Mouse (Mus musculus): ENCODE measurements at regions not wholly inside any gene's neighbourhood (a gene's known extent, or its start where the extent isn't known, plus 50 kb on each side); places are given as distances from the start of the nearest gene placed in this dataset.
"Not testable (repeated sequence)": the region's sequence is repeated elsewhere in the genome, so short reads cannot be mapped to it uniquely, and the experiment has no call there.

DNA sequence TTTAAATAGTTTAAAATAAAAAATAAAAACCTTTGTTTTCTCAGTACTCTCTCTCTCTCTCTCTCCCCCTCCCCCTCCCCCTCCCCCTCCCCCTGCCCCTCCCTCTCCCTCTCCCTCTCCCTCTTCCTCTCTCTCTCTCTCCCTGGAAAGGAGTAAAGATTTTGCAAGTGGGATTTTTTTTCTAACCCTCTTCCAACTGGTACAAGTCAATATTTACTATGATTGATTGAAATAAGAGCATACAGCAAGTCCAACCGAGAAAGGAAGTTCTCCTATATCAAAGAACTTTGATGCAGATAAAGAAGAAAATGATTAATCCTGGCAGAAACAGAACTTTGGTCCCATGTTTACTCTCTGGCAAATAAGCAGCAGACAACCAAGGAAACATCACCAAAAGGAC lies 89.0 kb upstream of the Reln start:
- no peak for DNase-seq (ENCODE audit: low read depth)

DNA sequence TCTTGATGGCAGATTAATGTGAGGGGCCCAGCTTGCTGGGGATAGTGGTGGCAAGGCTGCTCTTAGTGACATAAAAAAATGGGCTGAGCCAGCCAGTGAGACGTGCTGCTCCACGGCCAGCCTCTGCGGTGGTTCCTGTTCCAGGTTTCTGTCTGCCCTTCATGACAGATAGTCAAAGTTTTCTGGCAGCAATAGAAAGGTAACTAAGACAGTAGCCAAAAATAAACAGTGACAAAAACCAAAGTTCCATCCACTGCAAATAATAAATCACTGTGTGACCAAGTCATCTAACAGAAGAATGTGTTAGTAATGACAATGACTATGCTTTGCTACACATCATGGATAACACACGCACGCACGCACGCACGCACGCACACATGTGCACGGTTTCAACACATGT lies 87.2 kb upstream of the Reln start:
- DNase-seq (ENCODE audit: low read depth) = no peak

DNA sequence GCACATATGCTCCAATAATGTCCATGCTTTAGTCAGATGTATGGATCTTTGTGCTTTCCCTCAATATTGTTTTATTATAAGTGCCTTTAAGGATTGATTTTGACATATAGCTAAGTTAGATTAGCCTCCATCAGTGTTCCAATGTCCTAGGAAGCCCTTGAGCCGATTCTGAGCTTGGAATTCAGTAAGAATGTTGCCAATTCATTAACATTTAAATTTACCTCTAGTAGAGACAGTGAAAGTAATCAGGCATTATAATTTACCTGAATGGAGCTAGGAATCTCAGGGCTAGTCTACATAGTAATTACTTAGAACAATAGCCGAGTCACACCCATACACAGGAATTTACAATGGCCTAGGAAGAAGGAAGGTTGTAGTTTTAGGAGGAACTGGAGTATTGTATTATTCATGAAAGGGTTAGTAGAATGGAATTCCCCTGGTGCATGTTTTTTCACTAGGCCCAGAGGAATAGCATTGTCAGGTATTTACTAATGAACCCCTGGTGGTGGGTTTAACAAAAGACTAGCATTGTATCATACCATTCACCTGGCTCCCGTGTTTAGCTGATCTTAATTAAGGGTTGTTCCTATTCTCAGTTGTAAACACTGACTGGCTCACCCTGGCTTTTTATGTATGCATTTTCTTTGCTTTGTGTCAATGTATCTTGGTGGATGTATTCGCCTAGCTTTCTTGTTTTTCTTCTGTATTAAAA lies 81.4 kb upstream of the Reln start:
- not testable (repeated sequence) for DNase-seq (ENCODE audit: low read depth)

DNA sequence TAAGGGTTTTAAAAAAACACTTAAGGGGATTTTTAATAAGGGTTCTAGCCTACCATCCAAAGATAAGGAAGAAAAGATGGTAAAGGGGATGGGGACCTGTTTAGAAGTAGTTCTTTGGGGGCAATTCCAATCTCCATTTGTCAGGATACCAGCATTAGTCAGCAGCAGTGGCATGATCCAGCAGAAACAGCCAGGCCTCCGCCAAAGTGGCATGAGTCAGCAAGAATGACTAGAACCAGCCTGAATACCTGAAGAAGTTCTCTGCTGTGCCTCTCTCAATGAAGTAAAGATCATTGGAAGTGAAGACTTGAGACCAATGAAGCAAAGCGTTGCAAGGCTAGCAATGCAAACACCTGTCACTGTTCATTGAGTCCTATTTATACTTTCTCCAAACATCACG lies 71.5 kb upstream of the Reln start:
- DNase-seq (ENCODE audit: low read depth) = no peak

DNA sequence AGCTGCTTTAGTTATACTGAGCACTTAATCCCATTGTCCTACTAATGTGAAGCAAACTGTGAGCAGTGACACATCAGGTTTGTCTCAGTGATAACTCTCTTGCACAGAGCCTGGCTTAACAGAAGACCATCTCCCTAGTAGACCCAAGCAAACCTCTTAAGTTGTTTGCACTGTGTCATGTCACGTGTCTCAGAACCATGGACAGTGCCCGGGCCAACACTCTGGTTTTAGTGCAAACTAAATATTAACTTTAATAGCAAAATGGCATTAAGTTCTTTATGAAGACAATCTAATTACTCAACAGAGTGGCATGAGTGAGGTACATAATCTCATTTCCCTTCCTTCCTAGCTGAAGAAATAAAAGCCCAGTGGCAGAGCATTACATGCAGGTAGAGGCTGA lies 54.6 kb upstream of the Reln start:
- peak; percentile 15 for DNase-seq (ENCODE audit: low read depth)

All from 416B (cell line).